Mouse (Mus musculus) midbrain, embryonic 13.5 days (tissue): ENCODE measurements around the gene Plxna4. TPM values are rescaled to one million over a fixed set of nuclear protein-coding genes. Genes with fewer than 3 reads are reported as not detected.

Experiments
- ATAC-seq: fragments of 200-750 bp; cut with Nextera tagmentation; 2 replicates; pipeline ENCODE4 v1.8.0; 2017; ENCODE audit warnings: mild to moderate bottlenecking, moderate TSS enrichment, moderate library complexity
- H3K27ac ChIP-seq: fragments of 300-500 bp; sonication (generic); 2 replicates; pipeline ENCODE4 v1.5.1; 2015; ENCODE audit warnings: inconsistent platforms, mild to moderate bottlenecking, moderate library complexity
- H3K27me3 ChIP-seq: fragments of 300-500 bp; sonication (generic); 2 replicates; pipeline ENCODE4 v1.6.1; 2015; ENCODE audit warnings: mild to moderate bottlenecking, inconsistent platforms
- H3K36me3 ChIP-seq: fragments of 300-500 bp; sonication (generic); 2 replicates; pipeline ENCODE4 v1.6.1; 2015; ENCODE audit warnings: mild to moderate bottlenecking, inconsistent platforms
- H3K4me1 ChIP-seq: fragments of 300-500 bp; sonication (generic); replicated peaks from 2 replicates; pipeline ENCODE4 v1.6.1; 2015; ENCODE audit warnings: inconsistent platforms
- H3K4me2 ChIP-seq: fragments of 300-500 bp; sonication (generic); replicated peaks from 2 replicates; pipeline ENCODE4 v1.6.1; 2015; ENCODE audit warnings: moderate library complexity, mild to moderate bottlenecking, inconsistent platforms
- H3K4me3 ChIP-seq: fragments of 300-500 bp; sonication (generic); replicated peaks from 2 replicates; pipeline ENCODE4 v1.5.1; 2015; ENCODE audit warnings: mild to moderate bottlenecking, inconsistent platforms
- H3K9ac ChIP-seq: fragments of 300-500 bp; sonication (generic); replicated peaks from 2 replicates; pipeline ENCODE4 v1.6.1; 2015; ENCODE audit warnings: mild to moderate bottlenecking, inconsistent platforms
- H3K9me3 ChIP-seq: fragments of 300-500 bp; sonication (generic); 2 replicates; pipeline ENCODE4 v1.6.1; 2016; ENCODE audit warnings: mild to moderate bottlenecking, inconsistent platforms
- WGBS: fragments of 180-500 bp; shearing (Covaris S2); methylation state at CpG from one replicate; pipeline ENCODE4 v1.1.7; 2015; 5-methylcytosine and 5-hydroxymethylcytosine counted together
- polyA plus RNA-seq: library from polyadenylated mRNA; unstranded; fragments of >200 nt; fragmentation: Nextera tagmentation; extraction: Ambion mirVana; gene quantifications from 2 replicates; pipeline ENCODE4 v1.2.1, GENCODE M21; 2015

Gene Plxna4
- polyA plus RNA-seq, 1 experiment from 2014 or later, result 9.5 TPM

DNA sequence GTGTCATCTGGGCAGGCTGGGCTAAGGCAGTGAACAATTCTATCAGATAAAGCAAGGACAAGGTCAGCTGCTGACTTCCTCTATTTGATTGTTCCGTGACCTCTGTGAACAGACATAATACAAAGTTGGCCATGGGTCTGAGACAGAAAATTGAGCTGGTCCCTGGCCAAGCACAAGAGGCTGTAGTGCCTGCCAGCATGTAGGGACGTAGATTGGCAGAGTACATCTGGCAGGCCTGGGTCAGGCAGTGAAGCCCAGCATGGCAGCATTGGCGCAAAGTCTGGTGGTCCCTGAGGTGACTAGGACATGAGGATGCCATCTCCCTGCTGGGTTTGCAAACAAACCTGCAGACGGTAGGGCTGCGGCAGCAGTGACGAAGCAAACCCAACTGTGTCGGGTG lies 321.9 kb downstream of the Plxna4 start:
- Histone ChIP-seq H3K27me3 (no peaks in the 10 kb centered on the region), H3K9ac (no peak overlapping the region), H3K36me3 (no peaks in the 10 kb centered on the region), H3K4me2 (no peak overlapping the region), H3K9me3 (no peaks in the 10 kb centered on the region), H3K4me3 (no peak overlapping the region), H3K4me1 (peaks cover 7% of the 10 kb centered on the region), H3K27ac (no peak overlapping the region)
- ATAC-seq, result no peak
- 92% methylated on average over 7 of the region's 7 CpGs for WGBS

DNA sequence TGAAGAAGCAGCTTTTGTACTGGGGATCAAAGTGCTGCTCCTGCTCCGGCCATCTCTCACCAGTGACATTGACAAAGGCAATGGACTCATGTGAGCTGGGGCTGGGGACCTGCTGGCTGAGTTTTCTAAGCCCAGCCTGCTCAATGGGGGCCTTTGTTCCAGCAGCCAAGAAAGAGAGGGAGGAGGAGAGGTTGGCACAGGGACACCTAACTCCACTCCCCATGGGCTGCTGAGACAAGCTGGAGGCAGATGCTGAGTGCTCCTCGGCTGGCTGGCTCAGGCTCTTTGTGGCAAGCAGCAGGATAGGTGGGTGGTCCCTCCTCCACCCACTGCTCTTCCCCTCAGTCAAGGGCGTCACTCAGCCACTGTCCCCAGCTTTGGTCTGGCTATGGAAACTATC lies 326.7 kb downstream of the Plxna4 start:
- Histone ChIP-seq H3K9me3 (no peaks in the 10 kb centered on the region), H3K4me2 (no peak overlapping the region), H3K4me3 (no peak overlapping the region), H3K4me1 (peaks cover 21% of the 10 kb centered on the region), H3K9ac (no peak overlapping the region), H3K36me3 (no peaks in the 10 kb centered on the region), H3K27me3 (no peaks in the 10 kb centered on the region), H3K27ac (peak overlapping the region; percentile 5; the same call in 1 of the 2 replicates)
- peak; percentile 66 for ATAC-seq
- 5% methylated on average over 3 of the region's 3 CpGs for WGBS

DNA sequence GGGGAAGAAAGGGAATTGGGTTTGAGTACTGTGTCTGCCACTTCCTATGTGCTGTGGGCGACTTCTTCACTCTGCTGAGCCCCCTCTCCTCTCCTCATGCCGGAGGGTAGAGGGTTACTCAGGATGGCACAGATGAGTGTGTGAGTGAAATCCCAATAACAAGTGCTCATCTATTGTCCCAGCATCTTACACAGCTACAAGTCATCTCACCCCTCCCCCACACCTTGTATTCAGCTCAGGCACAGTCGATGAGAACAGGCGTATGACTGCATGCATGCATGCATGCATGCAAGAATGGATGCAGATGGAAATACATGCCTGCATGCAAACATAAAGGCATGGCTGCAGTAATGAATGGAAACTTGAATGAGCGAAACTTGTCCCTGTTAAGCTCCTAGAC lies 327.7 kb downstream of the Plxna4 start:
- no peaks in the 10 kb centered on the region for H3K9me3 ChIP-seq
- no peak overlapping the region for H3K4me2 ChIP-seq
- no peaks in the 10 kb centered on the region for H3K27me3 ChIP-seq
- ATAC-seq, result no peak
- peaks cover 21% of the 10 kb centered on the region for H3K4me1 ChIP-seq
- H3K27ac ChIP-seq, result no peak overlapping the region
- H3K4me3 ChIP-seq, result no peak overlapping the region
- 69% methylated on average over 5 of the region's 5 CpGs for WGBS
- H3K36me3 ChIP-seq, result no peaks in the 10 kb centered on the region
- no peak overlapping the region for H3K9ac ChIP-seq

DNA sequence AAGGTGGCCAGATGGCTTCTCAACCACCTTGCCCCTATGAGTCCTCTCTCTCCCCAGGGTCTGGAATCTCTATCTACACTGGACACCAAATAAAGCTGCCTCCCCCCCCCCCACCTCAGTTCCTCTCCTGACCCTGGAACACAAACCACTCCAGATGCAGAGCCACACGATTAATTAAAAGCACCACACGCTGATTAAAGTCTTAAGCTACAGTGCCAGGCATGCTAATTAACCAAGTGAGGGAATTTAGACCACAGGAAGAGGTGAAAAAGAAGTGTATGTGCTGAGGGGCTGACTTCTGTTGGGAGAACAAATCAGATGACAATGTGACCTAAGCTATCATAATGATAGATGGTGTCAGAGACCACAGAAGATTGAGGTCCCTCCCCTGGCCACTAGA lies 332.8 kb downstream of the Plxna4 start:
- Histone ChIP-seq H3K4me2 (no peak overlapping the region), H3K36me3 (no peaks in the 10 kb centered on the region), H3K4me3 (no peak overlapping the region), H3K27me3 (no peaks in the 10 kb centered on the region), H3K4me1 (peaks cover 15% of the 10 kb centered on the region), H3K9ac (no peak overlapping the region), H3K9me3 (no peaks in the 10 kb centered on the region), H3K27ac (no peak overlapping the region)
- 45% methylated on average over 2 of the region's 2 CpGs for WGBS
- no peak for ATAC-seq

DNA sequence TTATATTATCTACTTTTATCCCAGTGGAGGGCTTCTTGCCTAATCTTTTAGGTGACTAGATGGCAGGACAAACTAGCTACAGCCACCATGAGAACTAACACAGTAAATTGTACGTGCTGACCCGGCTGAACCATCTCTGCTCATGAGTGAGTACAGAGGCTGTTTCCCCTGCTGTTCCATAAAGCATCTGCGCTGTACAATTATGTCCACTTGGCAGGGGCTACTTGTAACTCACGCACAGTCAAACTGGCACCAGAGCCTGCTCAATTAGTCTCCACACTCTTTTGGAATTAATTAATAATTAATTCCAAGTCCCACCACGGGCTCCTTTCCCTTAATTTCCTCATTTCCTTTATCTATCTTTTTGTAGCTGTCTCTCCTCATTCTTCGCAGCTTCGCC lies 335.8 kb downstream of the Plxna4 start:
- Histone ChIP-seq H3K9ac (no peak overlapping the region), H3K36me3 (no peaks in the 10 kb centered on the region), H3K4me3 (no peak overlapping the region), H3K4me2 (no peak overlapping the region), H3K9me3 (no peaks in the 10 kb centered on the region), H3K27me3 (no peaks in the 10 kb centered on the region), H3K27ac (no peak overlapping the region), H3K4me1 (peaks cover 10% of the 10 kb centered on the region)
- no peak for ATAC-seq
- 70% methylated on average over 7 of the region's 7 CpGs for whole genome bisulfite sequencing

DNA sequence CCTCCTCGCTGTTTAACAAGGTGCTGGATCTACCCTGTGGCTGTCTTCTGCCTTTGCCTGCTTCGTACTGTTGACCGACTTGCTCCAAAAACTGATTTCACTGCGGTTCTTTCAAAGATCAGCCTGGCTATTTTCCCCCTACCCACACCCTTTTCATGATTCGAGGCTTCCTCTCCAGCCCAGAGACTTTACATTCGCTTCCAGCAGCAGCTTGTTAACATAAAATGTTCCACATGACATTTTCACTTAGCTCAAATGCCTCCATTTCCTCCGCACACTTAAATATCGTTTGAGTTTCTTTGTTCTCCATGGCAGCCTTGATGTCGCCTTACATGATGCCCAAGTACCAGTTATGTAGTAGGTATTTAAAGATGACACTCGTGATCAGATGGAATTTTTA lies 336.3 kb downstream of the Plxna4 start:
- no peak overlapping the region for H3K27ac ChIP-seq
- 74% methylated on average over 10 of the region's 10 CpGs for WGBS

DNA sequence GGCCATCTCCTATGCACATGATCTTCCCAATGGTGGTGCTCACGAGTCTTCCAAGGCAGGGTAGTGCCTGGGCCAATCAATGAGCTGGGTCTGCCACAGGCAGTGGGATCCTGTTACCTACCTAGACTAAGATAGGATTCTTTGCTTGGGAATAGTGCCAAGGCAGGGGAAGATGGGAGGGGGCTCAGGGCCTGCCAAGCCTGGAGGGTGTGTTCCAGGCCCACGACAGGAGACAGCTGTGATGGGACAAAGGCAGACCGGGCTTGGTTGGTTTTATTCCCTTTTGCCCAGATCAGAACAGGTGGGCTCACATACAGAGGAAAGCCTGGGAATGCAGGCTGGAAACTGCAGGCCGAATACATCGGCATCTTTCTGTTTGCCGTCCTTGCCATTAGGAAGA lies 342.0 kb downstream of the Plxna4 start:
- no peaks in the 10 kb centered on the region for H3K36me3 ChIP-seq
- H3K4me3 ChIP-seq, result no peak overlapping the region
- no peaks in the 10 kb centered on the region; the same call in 1 of the 2 replicates for H3K4me1 ChIP-seq
- no peaks in the 10 kb centered on the region for H3K9me3 ChIP-seq
- WGBS, result 75% methylated on average over 6 of the region's 6 CpGs
- H3K9ac ChIP-seq, result no peak overlapping the region
- H3K27me3 ChIP-seq, result no peaks in the 10 kb centered on the region
- no peak for ATAC-seq
- no peak overlapping the region for H3K4me2 ChIP-seq
- H3K27ac ChIP-seq, result no peak overlapping the region

More for the DNA sequence above, 336.3 kb downstream of the Plxna4 start:
- no peak overlapping the region for H3K4me3 ChIP-seq
- no peak overlapping the region for H3K9ac ChIP-seq
- H3K4me2 ChIP-seq, result no peak overlapping the region
- H3K4me1 ChIP-seq, result peaks cover 10% of the 10 kb centered on the region
- ATAC-seq, result no peak
- H3K9me3 ChIP-seq, result no peaks in the 10 kb centered on the region
- H3K36me3 ChIP-seq, result no peaks in the 10 kb centered on the region
- no peaks in the 10 kb centered on the region for H3K27me3 ChIP-seq

DNA sequence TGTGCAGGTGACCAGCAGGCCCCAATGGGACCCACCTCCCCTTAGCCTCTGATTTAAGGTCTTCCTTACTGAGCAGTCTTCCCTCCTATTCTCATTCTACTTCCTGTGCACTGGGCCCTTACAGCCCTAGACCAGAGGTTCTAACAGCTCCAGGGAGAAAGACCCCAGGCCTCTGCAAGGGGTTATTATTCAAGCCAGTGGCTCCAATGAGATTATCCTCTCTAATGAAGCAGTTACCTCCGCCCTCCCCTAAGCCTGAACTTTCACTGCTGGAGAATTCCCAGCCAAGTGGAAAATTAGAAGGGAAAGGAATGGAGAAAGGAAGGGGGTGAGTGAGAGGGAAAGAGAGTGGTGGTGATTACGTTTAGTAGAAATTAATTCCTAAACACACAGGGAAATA lies 345.0 kb downstream of the Plxna4 start:
- no peak overlapping the region for H3K4me2 ChIP-seq
- no peaks in the 10 kb centered on the region for H3K36me3 ChIP-seq
- no peak for ATAC-seq
- H3K4me1 ChIP-seq, result no peaks in the 10 kb centered on the region
- H3K27ac ChIP-seq, result no peak overlapping the region
- no peaks in the 10 kb centered on the region for H3K27me3 ChIP-seq
- 17% methylated on average over 2 of the region's 2 CpGs for WGBS
- H3K9ac ChIP-seq, result no peak overlapping the region
- no peaks in the 10 kb centered on the region for H3K9me3 ChIP-seq
- no peak overlapping the region for H3K4me3 ChIP-seq

DNA sequence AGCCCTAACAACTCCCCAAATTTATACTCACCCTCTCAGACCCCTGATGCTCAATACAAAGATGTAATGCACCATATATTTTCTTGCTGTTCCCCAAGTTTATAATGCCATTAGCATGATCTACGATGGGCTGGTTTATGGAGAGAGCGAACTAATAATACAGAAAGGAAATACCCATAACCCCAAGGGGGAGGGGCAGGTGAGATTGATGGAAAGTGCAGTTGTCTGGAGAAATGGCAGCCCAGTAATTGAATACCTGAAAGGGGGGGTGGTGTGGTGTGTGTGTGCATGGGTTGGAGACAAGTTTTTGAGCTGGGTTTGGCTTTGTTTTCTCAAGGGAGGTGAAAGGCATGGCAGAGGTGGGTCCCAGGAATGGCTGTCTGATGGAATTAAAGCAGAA lies 356.6 kb downstream of the Plxna4 start:
- Histone ChIP-seq H3K4me2 (no peak overlapping the region), H3K4me1 (no peaks in the 10 kb centered on the region), H3K4me3 (no peak overlapping the region), H3K36me3 (no peaks in the 10 kb centered on the region; the same call in 1 of the 2 replicates), H3K9ac (no peak overlapping the region), H3K27me3 (no peaks in the 10 kb centered on the region), H3K27ac (no peak overlapping the region), H3K9me3 (no peaks in the 10 kb centered on the region)
- 95% methylated on average over 2 of the region's 2 CpGs for WGBS
- ATAC-seq, result no peak

DNA sequence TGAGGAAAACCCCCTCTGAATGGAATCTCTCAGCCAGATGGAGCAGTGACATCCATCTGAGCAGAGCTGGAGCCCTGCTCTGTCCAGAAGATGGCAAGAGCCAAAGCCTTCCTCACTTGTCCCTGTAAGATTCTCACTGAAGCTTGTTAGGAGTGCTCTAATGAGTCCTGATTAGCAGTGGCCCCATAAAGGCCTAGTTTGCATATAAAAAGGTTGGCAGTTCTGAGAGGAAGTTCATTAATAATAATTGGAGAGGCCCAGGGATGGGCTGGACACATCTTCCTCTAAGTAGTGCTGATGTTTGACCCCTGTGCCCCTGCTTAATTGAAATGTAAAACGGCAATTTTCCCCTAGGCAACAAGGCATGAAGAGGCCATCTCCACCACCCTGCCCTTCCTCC lies 361.4 kb downstream of the Plxna4 start:
- 42% methylated on average over 1 of the region's 1 CpGs for WGBS
- H3K9ac ChIP-seq, result no peak overlapping the region
- peaks cover 9% of the 10 kb centered on the region; the same call in 1 of the 2 replicates for H3K36me3 ChIP-seq
- H3K4me3 ChIP-seq, result no peak overlapping the region
- no peaks in the 10 kb centered on the region for H3K9me3 ChIP-seq
- no peak overlapping the region for H3K27ac ChIP-seq
- H3K4me2 ChIP-seq, result no peak overlapping the region
- no peak for ATAC-seq
- no peaks in the 10 kb centered on the region for H3K27me3 ChIP-seq
- H3K4me1 ChIP-seq, result no peaks in the 10 kb centered on the region

DNA sequence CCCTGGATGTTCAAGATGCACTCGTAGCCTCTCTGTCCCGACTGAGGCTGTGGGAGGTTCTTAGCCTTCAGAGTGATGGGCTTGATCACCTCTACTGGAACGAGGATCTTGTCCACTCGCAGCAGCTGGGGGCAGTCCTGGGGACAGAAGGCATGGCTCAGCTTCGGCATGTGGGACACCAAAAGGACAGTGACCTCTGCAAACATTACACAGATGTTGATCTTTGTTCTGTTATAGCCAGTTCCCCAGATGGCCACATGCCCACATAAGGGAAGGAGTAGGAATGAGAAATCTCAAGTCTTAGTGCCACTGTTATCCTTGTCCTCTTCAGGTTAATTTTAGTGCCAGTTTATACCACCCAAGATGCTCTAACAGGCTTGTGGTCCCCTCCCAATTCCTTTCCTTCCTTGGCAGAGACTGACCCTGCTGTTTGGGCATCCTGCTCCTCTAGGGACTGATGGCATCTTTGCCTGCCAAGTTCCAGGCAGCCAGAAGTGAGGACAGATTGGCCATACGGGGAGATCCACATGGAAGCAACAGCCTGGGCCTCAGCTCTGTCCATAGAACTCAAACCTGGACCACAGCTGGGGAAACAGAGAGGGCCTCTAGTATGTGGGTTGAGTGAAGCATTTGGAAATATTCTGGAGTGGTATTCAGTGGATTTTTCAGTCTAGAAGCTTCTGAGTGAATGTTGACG lies 363.8 kb downstream of the Plxna4 start:
- ATAC-seq, result no peak
- H3K27me3 ChIP-seq, result no peaks in the 10 kb centered on the region
- peaks cover 9% of the 10 kb centered on the region; the same call in 1 of the 2 replicates for H3K36me3 ChIP-seq
- no peaks in the 10 kb centered on the region for H3K4me1 ChIP-seq
- 86% methylated on average over 7 of the region's 7 CpGs for WGBS
- no peak overlapping the region for H3K9ac ChIP-seq
- no peak overlapping the region for H3K27ac ChIP-seq
- no peak overlapping the region for H3K4me2 ChIP-seq
- H3K4me3 ChIP-seq, result no peak overlapping the region
- H3K9me3 ChIP-seq, result no peaks in the 10 kb centered on the region

DNA sequence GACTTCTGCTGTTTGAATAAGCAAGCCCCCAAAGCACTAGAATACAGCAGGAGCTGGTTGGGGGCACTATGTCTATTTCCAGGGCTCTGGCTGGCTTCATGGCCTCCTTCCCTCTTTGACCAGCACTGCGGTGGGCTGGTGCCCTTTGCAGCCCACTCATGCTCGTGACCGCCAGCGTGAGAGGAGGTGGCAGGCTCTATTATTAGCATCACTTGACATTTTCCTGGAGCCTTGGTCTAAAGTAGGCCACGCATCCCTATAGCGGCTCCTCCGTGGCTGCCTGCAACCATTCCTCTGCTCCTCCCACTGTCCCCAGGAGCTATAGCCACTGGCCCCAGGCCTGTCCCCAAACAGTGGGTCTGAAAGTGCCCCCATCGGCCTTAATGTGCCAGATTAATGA lies 367.2 kb downstream of the Plxna4 start:
- H3K4me3 ChIP-seq, result no peak overlapping the region
- H3K9ac ChIP-seq, result no peak overlapping the region
- no peak for ATAC-seq
- no peak overlapping the region for H3K27ac ChIP-seq
- H3K4me1 ChIP-seq, result no peaks in the 10 kb centered on the region
- WGBS, result 83% methylated on average over 8 of the region's 8 CpGs
- H3K36me3 ChIP-seq, result peaks cover 9% of the 10 kb centered on the region; the same call in 1 of the 2 replicates
- no peaks in the 10 kb centered on the region for H3K27me3 ChIP-seq
- H3K9me3 ChIP-seq, result no peaks in the 10 kb centered on the region
- H3K4me2 ChIP-seq, result no peak overlapping the region

DNA sequence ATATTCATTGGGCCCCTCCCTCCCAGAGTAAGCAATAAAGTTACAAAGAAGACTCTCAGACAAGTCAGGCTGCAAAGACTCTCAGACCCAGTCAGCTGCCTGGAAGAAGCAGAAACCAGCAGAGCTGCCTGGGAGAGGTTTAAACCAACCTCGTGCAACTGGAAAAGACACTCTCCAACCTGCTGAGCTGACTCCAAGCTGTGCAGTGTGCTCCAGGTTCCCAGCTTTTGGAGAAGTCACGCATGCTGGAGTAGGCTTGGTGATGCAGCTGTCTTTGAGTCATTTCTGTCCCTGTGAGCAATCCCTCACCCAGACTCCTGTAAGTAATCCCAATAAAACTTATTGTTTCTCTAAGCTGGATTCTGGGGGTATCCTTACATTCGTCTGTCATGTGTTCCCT lies 369.4 kb downstream of the Plxna4 start:
- Histone ChIP-seq H3K4me1 (no peaks in the 10 kb centered on the region), H3K9ac (no peak overlapping the region), H3K36me3 (0 out of 2 replicates have a peak, but pooled peaks cover 4% of the 10 kb centered on the region), H3K27ac (no peak overlapping the region), H3K4me2 (no peak overlapping the region), H3K9me3 (no peaks in the 10 kb centered on the region), H3K27me3 (no peaks in the 10 kb centered on the region), H3K4me3 (no peak overlapping the region)
- no peak for ATAC-seq
- 75% methylated on average over 3 of the region's 3 CpGs for WGBS
